In genomic region chr2:170148828-170149227, GRCm38 (mm10) we compare ENCODE assay signal across 20 mouse cellular contexts. TPM values are rescaled to one million over a fixed set of nuclear protein-coding genes. Genes with fewer than 3 reads are reported as not detected.
DNase-seq lines count a peak whose midpoint lies in the region; ATAC-seq and TF ChIP-seq lines count a peak whose summit lies in the region.
"Had no signal": no experiment of that assay in that cellular context is flagged by ENCODE, and none has a peak within 500 bp of the region (broad histone marks: within the 10 kb centered on the region; RNA-seq: fewer than 3 reads in every experiment).

No protein-coding gene starts in this region.

- H3K9me3 ChIP-seq in heart, embryonic 15.5 days (replicated peaks) = no peaks in the 10 kb centered on the region
- no peaks in the 10 kb centered on the region for H3K9me3 ChIP-seq in liver, embryonic 14.5 days (ENCODE audit: control insufficient read depth, low read length)
- H3K9me3 ChIP-seq in limb, embryonic 10.5 days (replicated peaks) = no peaks in the 10 kb centered on the region
- H3K9me3 ChIP-seq: embryonic facial prominence, embryonic 13.5 days; forebrain, embryonic 10.5 days; limb, embryonic 15.5 days; midbrain, embryonic 10.5 days had no signal

- no peak for TF ChIP-seq EP300 in liver, embryonic 14.5 days (IDR thresholded peaks at IDR 0.05; ENCODE audit: low read depth)

- no peak overlapping the region for H3K4me3 ChIP-seq in heart, embryonic 15.5 days
- H3K4me3 ChIP-seq in liver, embryonic 14.5 days (ENCODE audit: insufficient read depth in 1 of 2, low read depth in 2 of 2, low read length in 2 of 2) = peak overlapping the region; percentile 43 to 69
- no peak overlapping the region for H3K4me3 ChIP-seq in limb, embryonic 10.5 days
- H3K4me3 ChIP-seq: embryonic facial prominence, embryonic 13.5 days; forebrain, embryonic 10.5 days; limb, embryonic 15.5 days; midbrain, embryonic 10.5 days had no signal

- peaks cover 34% of the 10 kb centered on the region for H3K4me1 ChIP-seq in heart, embryonic 15.5 days (replicated peaks)
- peaks cover 30 to 54% of the 10 kb centered on the region in 2 experiments for H3K4me1 ChIP-seq in liver, embryonic 14.5 days (replicated peaks; ENCODE audit: control insufficient read depth in 2 of 2, insufficient read depth in 2 of 2, low read length in 1 of 2)
- peaks cover 28% of the 10 kb centered on the region for H3K4me1 ChIP-seq in limb, embryonic 10.5 days

- peak overlapping the region; percentile 82; the same call in 1 of the 2 replicates for H3K27ac ChIP-seq in heart, embryonic 15.5 days
- peak overlapping the region; percentile 13 for H3K27ac ChIP-seq in liver, embryonic 14.5 days
- H3K27ac ChIP-seq in limb, embryonic 10.5 days = no peak overlapping the region
- H3K27ac ChIP-seq: embryonic facial prominence, embryonic 13.5 days; forebrain, embryonic 10.5 days; limb, embryonic 15.5 days; midbrain, embryonic 10.5 days had no signal

- no peak for TF ChIP-seq CTCF in liver, embryonic 14.5 days (IDR thresholded peaks at IDR 0.05; ENCODE audit: low read depth)

- no peaks in the 10 kb centered on the region for H3K36me3 ChIP-seq in heart, embryonic 15.5 days
- peaks cover 2% of the 10 kb centered on the region; the same call in 1 of the 2 replicates for H3K36me3 ChIP-seq in liver, embryonic 14.5 days (replicated peaks; ENCODE audit: control insufficient read depth, insufficient read depth, low read depth)
- no peaks in the 10 kb centered on the region for H3K36me3 ChIP-seq in limb, embryonic 10.5 days
- H3K36me3 ChIP-seq: embryonic facial prominence, embryonic 13.5 days; forebrain, embryonic 10.5 days; limb, embryonic 15.5 days; midbrain, embryonic 10.5 days had no signal

- no peak overlapping the region for H3K9ac ChIP-seq in heart, embryonic 15.5 days
- H3K9ac ChIP-seq in liver, embryonic 14.5 days (replicated peaks) = peak overlapping the region; percentile 41
- H3K9ac ChIP-seq: embryonic facial prominence, embryonic 13.5 days; limb, embryonic 15.5 days had no signal

- no peak for DNase-seq in heart, postnatal 4 days
- DNase-seq in thymus, postnatal 0 days (ENCODE audit: low spot score) = peak; percentile 10
- no peak for DNase-seq in thymus, postnatal 36 days
- DNase-seq in liver, embryonic 14.5 days (ENCODE audit: low read depth in 3 of 3, low spot score in 3 of 3) = no peak
- no peak for DNase-seq in limb, embryonic 10.5 days (ENCODE audit: low spot score)
- no peak for DNase-seq in layer of hippocampus, postnatal 10 days (ENCODE audit: low spot score in 2 of 2)
- DNase-seq: adrenal gland, adult 2 months; cerebellum, adult 18-20 months; gastrocnemius, postnatal 14 days; heart, postnatal 36 days; kidney, adult 18-20 months; kidney, postnatal 14 days; right cerebral cortex, postnatal 14 days; thymus, postnatal 4 days had no signal

- 75% methylated on average over 7 of the region's 7 CpGs for WGBS in heart, embryonic 15.5 days
- WGBS in liver, embryonic 14.5 days (ENCODE audit: insufficient replicate concordance) = 47% methylated on average over 7 of the region's 7 CpGs
- 75% methylated on average over 7 of the region's 7 CpGs for WGBS in limb, embryonic 10.5 days

- no peak overlapping the region for H3K4me2 ChIP-seq in heart, embryonic 15.5 days
- H3K4me2 ChIP-seq in liver, embryonic 14.5 days (ENCODE audit: low read depth) = peak overlapping the region; percentile 66
- H3K4me2 ChIP-seq: embryonic facial prominence, embryonic 13.5 days; limb, embryonic 15.5 days had no signal

- H3K27me3 ChIP-seq in heart, embryonic 15.5 days = no peaks in the 10 kb centered on the region
- no peaks in the 10 kb centered on the region for H3K27me3 ChIP-seq in liver, embryonic 14.5 days (ENCODE audit: control insufficient read depth, insufficient read depth, low read length)
- no peaks in the 10 kb centered on the region for H3K27me3 ChIP-seq in limb, embryonic 10.5 days (ENCODE audit: low read depth, poor library complexity, severe bottlenecking)
- H3K27me3 ChIP-seq: embryonic facial prominence, embryonic 13.5 days; limb, embryonic 15.5 days had no signal

- no peak for ATAC-seq in heart, embryonic 15.5 days (replicated peaks; ENCODE audit: insufficient number of reproducible peaks, insufficient read depth, low FRiP score, low read depth)
- no peak for ATAC-seq in liver, embryonic 14.5 days (ENCODE audit: insufficient read depth)
- ATAC-seq: hindbrain, embryonic 16.5 days had no signal

RNA-seq across cellular contexts. Expression of gene Zfp217, which starts 0.9 kb away (rescaled TPM):
- polyA plus RNA-seq in heart, embryonic 15.5 days (2015; fragmentation: Nextera tagmentation; extraction: Ambion mirVana) = 2.7 and 3.2 TPM in 2 replicates
- 10 to 100 TPM; 18.8 to 19.3 TPM for total RNA-seq in heart, postnatal 4 days (2021)
- polyA plus RNA-seq in thymus, postnatal 0 days (2015; fragmentation: Nextera tagmentation; extraction: Ambion mirVana) = 5.8 and 6.9 TPM in 2 replicates
- polyA plus RNA-seq in liver, embryonic 14.5 days (2012; rRNA removed) = 4.2 and 4.8 TPM in 2 replicates
- polyA plus RNA-seq in liver, embryonic 14.5 days (2014; fragmentation: Nextera tagmentation; extraction: Ambion mirVana) = 2.3 and 3.5 TPM in 2 replicates
- polyA plus RNA-seq in limb, embryonic 10.5 days (2016; fragmentation: Nextera tagmentation; extraction: Ambion mirVana) = 3.9 and 4.1 TPM in 2 replicates
- 1 to 10 TPM; 4.5 to 5.5 TPM for total RNA-seq in layer of hippocampus, postnatal 10 days (2021)

Comparison
In these comparisons a context has a peak if more than half of its experiments do, and no peak if none do; other contexts are left out.
1. H3K4me3 ChIP-seq: peak in liver, embryonic 14.5 days (2 of 2); none in heart, embryonic 15.5 days (single experiment) and limb, embryonic 10.5 days (single experiment).